Mouse (Mus musculus): Measurements from ENCODE around the gene Pofut1. TPM values are rescaled to one million over a fixed set of nuclear protein-coding genes. Genes with fewer than 3 reads are reported as not detected.

The Pofut1 gene
- polyA plus RNA-seq (2015; fragmentation: Nextera tagmentation; extraction: Ambion mirVana) = 3.3 and 3.5 TPM in 2 replicates

DNA sequence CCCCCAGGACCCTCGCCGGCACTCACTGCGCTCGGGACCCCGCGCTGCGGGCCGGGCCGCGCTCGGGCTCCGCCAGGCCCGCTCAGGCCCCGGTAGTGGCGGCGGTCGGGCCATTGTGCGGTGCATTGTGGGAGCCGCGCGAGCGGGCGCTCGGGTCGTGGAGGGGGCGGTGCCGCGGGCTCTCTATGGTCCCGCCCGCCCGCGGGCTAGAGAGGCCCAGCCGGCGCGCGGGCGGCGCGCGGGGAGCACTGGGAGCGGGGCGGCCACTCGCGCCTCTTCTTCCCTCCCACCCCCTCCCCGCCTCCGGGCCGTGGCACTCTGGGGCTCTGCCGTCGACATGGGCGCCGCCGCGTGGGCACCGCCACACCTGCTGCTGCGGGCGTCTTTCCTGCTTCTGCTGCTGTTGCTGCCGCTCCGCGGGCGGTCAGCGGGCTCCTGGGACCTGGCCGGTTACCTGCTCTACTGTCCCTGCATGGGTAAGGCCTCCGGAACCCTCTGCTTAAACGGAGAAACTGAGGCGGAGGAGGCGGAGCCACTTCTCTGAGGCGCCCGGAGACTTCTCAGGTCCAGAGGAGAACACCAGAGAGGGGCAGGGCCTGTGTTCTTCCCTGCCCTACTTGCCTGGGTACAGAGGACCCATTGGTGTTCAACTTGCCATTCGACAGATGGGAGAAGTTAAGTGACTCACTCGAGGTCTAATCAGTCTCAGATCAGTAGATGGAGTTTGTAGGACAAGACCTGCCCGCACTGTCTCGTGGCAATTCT, at the start of gene Pofut1, which contains the start of gene Plagl2:
TSS of gene Pofut1 (plus strand) at position 284 of the 765 bp plus-strand sequence.
TSS of gene Plagl2 (minus strand) at position 177 of the 765 bp plus-strand sequence.
- H3K4me2 ChIP-seq = peak within 1 kb of the TSS; percentile 86
- ATAC-seq (ENCODE audit: low read depth) (peak; percentile 92), DNase-seq (peak; percentile 89)
- no peaks in the 10 kb centered on the region for H3K27me3 ChIP-seq
- peaks cover 52% of the 10 kb centered on the region for H3K36me3 ChIP-seq
- peak within 1 kb of the TSS; percentile 97 for H3K4me3 ChIP-seq (replicated peaks)
- WGBS (ENCODE audit: insufficient replicate concordance) = 0% methylated on average over 55 of the region's 72 CpGs
- peak within 1 kb of the TSS; percentile 99 for H3K9ac ChIP-seq
- H3K27ac ChIP-seq = peak within 1 kb of the TSS; percentile 99
- H3K4me1 ChIP-seq (replicated peaks) = peaks cover 58% of the 10 kb centered on the region
- no peaks in the 10 kb centered on the region for H3K9me3 ChIP-seq (replicated peaks)

- Histone ChIP-seq H3K9me3 (replicated peaks) (no peaks in the 10 kb centered on the region), H3K36me3 (peaks cover 89% of the 10 kb centered on the region), H3K4me2 (no peak overlapping the region), H3K4me1 (replicated peaks) (peaks cover 17% of the 10 kb centered on the region), H3K27me3 (no peaks in the 10 kb centered on the region), H3K9ac (no peak overlapping the region), H3K27ac (0 out of 2 replicates have a peak overlapping the region, but pooled peaks have one; percentile 43), H3K4me3 (replicated peaks) (no peak overlapping the region)
- DNase-seq (no peak), ATAC-seq (ENCODE audit: low read depth) (peak; percentile 65)
- 54% methylated on average over 3 of the region's 3 CpGs for WGBS (ENCODE audit: insufficient replicate concordance)
Measured at GRCm38 (mm10) chr2:153194255-153194654, 47.1 kb upstream of the Pofut1 start.

DNA sequence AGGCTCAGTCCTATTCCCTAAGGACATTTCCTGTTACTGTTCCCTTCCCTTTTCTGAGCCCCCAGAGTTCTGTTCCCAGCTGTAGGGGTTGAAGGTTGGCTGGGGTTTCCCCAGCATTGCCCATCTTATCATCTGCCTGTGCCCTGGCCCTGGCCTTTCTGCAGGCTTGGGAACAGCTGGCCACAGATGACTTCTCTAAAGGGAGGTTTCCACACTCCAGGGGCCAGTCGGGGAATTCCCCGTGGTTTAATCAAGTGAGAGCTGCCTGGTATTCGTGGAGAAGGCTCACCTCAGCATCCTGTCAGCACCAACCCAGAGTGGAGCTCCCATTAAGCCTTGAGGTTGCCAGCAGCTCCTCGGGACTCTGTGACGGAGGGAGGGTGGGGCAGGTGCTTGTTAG, 42.8 kb upstream of the Pofut1 start:
- 42% methylated on average over 5 of the region's 5 CpGs for WGBS (ENCODE audit: insufficient replicate concordance)
- H3K9me3 ChIP-seq (replicated peaks) = no peaks in the 10 kb centered on the region
- H3K4me1 ChIP-seq (replicated peaks) = peaks cover 17% of the 10 kb centered on the region
- H3K27me3 ChIP-seq = no peaks in the 10 kb centered on the region
- H3K4me3 ChIP-seq (replicated peaks) = no peak overlapping the region
- no peak overlapping the region; the same call in 1 of the 2 replicates for H3K9ac ChIP-seq
- H3K4me2 ChIP-seq = no peak overlapping the region
- ATAC-seq (ENCODE audit: low read depth) (no peak), DNase-seq (no peak)
- peaks cover 84% of the 10 kb centered on the region for H3K36me3 ChIP-seq
- peak overlapping the region; percentile 19; the same call in 1 of the 2 replicates for H3K27ac ChIP-seq

- Histone ChIP-seq H3K4me1 (replicated peaks) (peaks cover 13% of the 10 kb centered on the region), H3K9ac (no peak overlapping the region), H3K27ac (no peak overlapping the region), H3K4me2 (no peak overlapping the region), H3K4me3 (replicated peaks) (no peak overlapping the region), H3K9me3 (replicated peaks) (no peaks in the 10 kb centered on the region), H3K36me3 (peaks cover 87% of the 10 kb centered on the region), H3K27me3 (no peaks in the 10 kb centered on the region)
- WGBS (ENCODE audit: insufficient replicate concordance) = 53% methylated on average over 2 of the region's 2 CpGs
- DNase-seq (no peak), ATAC-seq (ENCODE audit: low read depth) (no peak)
Measured at GRCm38 (mm10) chr2:153199114-153199513, 42.2 kb upstream of the Pofut1 start.

DNA sequence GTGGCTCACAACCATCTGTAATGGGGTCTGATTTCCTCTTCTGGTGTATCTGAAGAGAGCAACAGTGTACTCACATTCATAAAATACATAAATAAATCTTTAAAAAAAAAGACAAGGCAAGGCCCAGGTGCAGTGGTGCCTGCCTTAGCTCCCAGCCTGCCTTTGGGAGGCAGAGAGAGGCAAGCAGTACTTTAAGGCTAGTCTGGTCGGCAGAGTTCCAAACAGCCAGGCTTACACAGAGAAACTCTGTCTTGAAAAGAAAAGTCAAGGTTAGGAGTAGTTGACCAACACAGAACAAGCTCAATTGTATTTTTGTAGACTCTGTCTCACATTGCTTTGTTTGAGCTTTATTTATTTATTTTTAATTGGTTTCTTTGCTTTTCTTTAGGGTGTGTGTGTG, 38.6 kb upstream of the Pofut1 start:
- WGBS (ENCODE audit: insufficient replicate concordance) = 83% methylated on average over 1 of the region's 1 CpGs
- Histone ChIP-seq H3K4me2 (no peak overlapping the region), H3K27ac (no peak overlapping the region), H3K27me3 (no peaks in the 10 kb centered on the region), H3K4me1 (replicated peaks) (peaks cover 7% of the 10 kb centered on the region), H3K9me3 (replicated peaks) (no peaks in the 10 kb centered on the region), H3K4me3 (replicated peaks) (no peak overlapping the region), H3K36me3 (peaks cover 86% of the 10 kb centered on the region), H3K9ac (no peak overlapping the region)
- ATAC-seq (ENCODE audit: low read depth) (no peak), DNase-seq (no peak)

GRCm38 (mm10) chr2:153208149-153208548, 33.2 kb upstream of the Pofut1 start:
- H3K27ac ChIP-seq = no peak overlapping the region
- no peak for DNase-seq
- no peak overlapping the region for H3K9ac ChIP-seq
- H3K9me3 ChIP-seq (replicated peaks) = no peaks in the 10 kb centered on the region
- no peaks in the 10 kb centered on the region for H3K4me1 ChIP-seq (replicated peaks)
- no peak overlapping the region for H3K4me2 ChIP-seq
- no peak overlapping the region for H3K4me3 ChIP-seq (replicated peaks)
- no peak for ATAC-seq (ENCODE audit: low read depth)
- peaks cover 64% of the 10 kb centered on the region for H3K36me3 ChIP-seq
- no peaks in the 10 kb centered on the region for H3K27me3 ChIP-seq
- 98% methylated on average over 2 of the region's 2 CpGs for WGBS (ENCODE audit: insufficient replicate concordance)

- 84% methylated on average over 5 of the region's 5 CpGs for WGBS (ENCODE audit: insufficient replicate concordance)
- no peaks in the 10 kb centered on the region for H3K9me3 ChIP-seq (replicated peaks)
- H3K36me3 ChIP-seq = peaks cover 54% of the 10 kb centered on the region
Measured at GRCm38 (mm10) chr2:153209286-153209685, 32.0 kb upstream of the Pofut1 start.

DNA sequence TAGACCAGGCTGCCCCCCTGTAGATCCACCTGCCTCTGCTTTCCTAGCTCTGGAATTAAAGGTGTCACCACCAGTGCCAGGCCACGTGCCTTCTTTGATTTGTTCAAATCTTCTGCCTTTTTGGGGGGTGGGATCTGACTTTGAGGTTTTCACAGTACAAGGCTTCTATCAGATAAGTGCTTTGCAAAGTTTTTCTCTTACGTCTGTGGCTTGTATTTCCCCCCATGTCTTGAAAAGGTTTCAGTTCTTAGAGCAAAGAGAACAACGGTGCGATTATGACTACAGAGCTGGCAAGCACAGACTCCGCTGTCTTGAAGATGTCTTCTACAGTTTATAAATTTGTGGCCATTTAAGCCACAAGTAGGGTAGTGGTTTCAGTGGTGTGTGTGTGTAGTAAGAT, 29.9 kb upstream of the Pofut1 start:
- Histone ChIP-seq H3K9ac (no peak overlapping the region), H3K36me3 (peaks cover 32% of the 10 kb centered on the region), H3K4me3 (replicated peaks) (no peak overlapping the region), H3K4me1 (replicated peaks) (peaks cover 18% of the 10 kb centered on the region), H3K4me2 (no peak overlapping the region), H3K27me3 (no peaks in the 10 kb centered on the region), H3K27ac (no peak overlapping the region), H3K9me3 (replicated peaks) (no peaks in the 10 kb centered on the region)
- DNase-seq (no peak), ATAC-seq (ENCODE audit: low read depth) (no peak)
- 73% methylated on average over 5 of the region's 5 CpGs for WGBS (ENCODE audit: insufficient replicate concordance)

More at GRCm38 (mm10) chr2:153209286-153209685, 32.0 kb upstream of the Pofut1 start:
- H3K27me3 ChIP-seq = no peaks in the 10 kb centered on the region
- H3K9ac ChIP-seq = no peak overlapping the region
- H3K27ac ChIP-seq = no peak overlapping the region
- no peak overlapping the region for H3K4me3 ChIP-seq (replicated peaks)
- 0 out of 2 replicates have a peak, but pooled peaks cover 4% of the 10 kb centered on the region for H3K4me1 ChIP-seq (replicated peaks)
- ATAC-seq (ENCODE audit: low read depth) = no peak
- no peak for DNase-seq
- no peak overlapping the region for H3K4me2 ChIP-seq

- no peak for ATAC-seq (ENCODE audit: low read depth)
- H3K27ac ChIP-seq = no peak overlapping the region
- peaks cover 16% of the 10 kb centered on the region for H3K36me3 ChIP-seq
- no peak overlapping the region for H3K9ac ChIP-seq
- H3K4me3 ChIP-seq (replicated peaks) = no peak overlapping the region
- H3K27me3 ChIP-seq = no peaks in the 10 kb centered on the region
- H3K4me2 ChIP-seq = no peak overlapping the region
- no peaks in the 10 kb centered on the region for H3K9me3 ChIP-seq (replicated peaks)
- WGBS (ENCODE audit: insufficient replicate concordance) = 80% methylated on average over 4 of the region's 4 CpGs
- DNase-seq = no peak
- peaks cover 18% of the 10 kb centered on the region for H3K4me1 ChIP-seq (replicated peaks)
Measured at GRCm38 (mm10) chr2:153213351-153213750, 28.0 kb upstream of the Pofut1 start.

- ATAC-seq (ENCODE audit: low read depth) = peak; percentile 37
- Histone ChIP-seq H3K36me3 (peaks cover 3% of the 10 kb centered on the region), H3K4me3 (replicated peaks) (no peak overlapping the region), H3K9ac (no peak overlapping the region), H3K4me1 (replicated peaks) (peaks cover 31% of the 10 kb centered on the region), H3K27ac (peak overlapping the region; percentile 19), H3K4me2 (no peak overlapping the region), H3K27me3 (no peaks in the 10 kb centered on the region), H3K9me3 (replicated peaks) (no peaks in the 10 kb centered on the region)
- DNase-seq = no peak
- WGBS (ENCODE audit: insufficient replicate concordance) = 23% methylated on average over 6 of the region's 6 CpGs
Measured at GRCm38 (mm10) chr2:153214771-153215259, 26.5 kb upstream of the Pofut1 start.

GRCm38 (mm10) chr2:153215421-153215820, 25.9 kb upstream of the Pofut1 start:
- DNase-seq (no peak), ATAC-seq (ENCODE audit: low read depth) (peak; percentile 54)
- Histone ChIP-seq H3K4me3 (replicated peaks) (no peak overlapping the region), H3K4me2 (no peak overlapping the region), H3K9me3 (replicated peaks) (no peaks in the 10 kb centered on the region), H3K27me3 (no peaks in the 10 kb centered on the region), H3K9ac (0 out of 2 replicates have a peak overlapping the region, but pooled peaks have one; percentile 18), H3K36me3 (no peaks in the 10 kb centered on the region), H3K27ac (peak overlapping the region; percentile 19), H3K4me1 (replicated peaks) (peaks cover 37% of the 10 kb centered on the region)
- WGBS (ENCODE audit: insufficient replicate concordance) = 36% methylated on average over 4 of the region's 4 CpGs

Measured in liver, embryonic 13.5 days (tissue).